Mouse (Mus musculus): ENCODE data around the gene Ldhd. TPM values are rescaled to one million over a fixed set of nuclear protein-coding genes. Genes with fewer than 3 reads are reported as not detected.

The Ldhd gene
- total RNA-seq, 1 experiment from 2014 or later: not detected

DNA sequence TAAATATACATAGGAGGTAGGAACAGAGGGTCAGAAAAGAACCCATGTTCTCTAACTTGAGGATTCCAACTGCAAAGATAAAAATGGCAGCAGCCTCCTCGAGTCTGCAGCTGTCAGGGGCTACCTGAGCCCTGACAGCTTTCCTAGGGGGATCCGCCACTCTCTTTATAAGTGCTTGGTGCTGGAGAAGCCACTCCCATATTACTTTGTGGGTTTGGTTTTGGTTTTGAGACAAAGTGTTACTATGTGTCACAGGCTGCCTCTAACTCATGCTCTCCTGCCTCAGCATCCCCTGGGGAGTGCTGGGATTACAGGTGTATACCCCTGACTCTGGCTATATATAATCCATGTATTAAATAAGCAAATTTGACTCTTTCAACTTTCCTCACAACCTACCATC is 56.2 kb downstream of the Ldhd start:
- ATAC-seq (replicated peaks; ENCODE audit: insufficient number of reproducible peaks, low FRiP score, low TSS enrichment, poor library complexity, severe bottlenecking): no peak

Other genes with a start within 250 kb of the Ldhd start
- gene Fa2h, start 236.6 kb downstream of the Ldhd start, total RNA-seq (2017): not detected in 3 replicates
- 2.0 to 3.9 TPM (median 2.7 TPM) in 3 replicates for gene Wdr59, start 108.3 kb downstream of the Ldhd start, total RNA-seq (2017)
- gene Znrf1, start 94.3 kb downstream of the Ldhd start, total RNA-seq (2017): 25.0 to 32.6 TPM (median 27.0 TPM) in 3 replicates
- 7.6 to 11.8 TPM (median 9.6 TPM) in 3 replicates for gene Zfp1, start 13.0 kb upstream of the Ldhd start, total RNA-seq (2017)
- not detected in 3 replicates for gene Ctrb1, start 60.6 kb upstream of the Ldhd start, total RNA-seq (2017)
- not detected in 3 replicates for gene Bcar1, start 113.4 kb upstream of the Ldhd start, total RNA-seq (2017)
- gene Cfdp1, start 223.9 kb upstream of the Ldhd start, total RNA-seq (2017): 135 to 169 TPM (median 155 TPM) in 3 replicates
- gene Tmem170, start 246.4 kb upstream of the Ldhd start, total RNA-seq (2017): 0.95 to 2.5 TPM (median 1.6 TPM) in 3 replicates

Data from monocyte, adult 5-6 weeks (primary cell).